Mouse (Mus musculus) testis, postnatal 10 days (tissue): Measurements from ENCODE around the gene Ess2.
"Not testable (repeated sequence)": the region's sequence is repeated elsewhere in the genome, so short reads cannot be mapped to it uniquely, and the experiment has no call there.

Source experiments
- DNase-seq: peaks from one replicate; pipeline ENCODE4 v3.0.0; 2021; ENCODE audit warnings: low spot score

The Ess2 gene

GRCm38 (mm10) chr16:17911052-17911595, at the start of gene Ess2:
Gene Ess2, minus strand, starts transcription at chr16:17911348.
- peak; percentile 84 for DNase-seq

GRCm38 (mm10) chr16:17956052-17956638, 45.0 kb upstream of the Ess2 start:
- DNase-seq, result not testable (repeated sequence)

GRCm38 (mm10) chr16:17951618-17952017, 40.5 kb upstream of the Ess2 start:
- no peak for DNase-seq

GRCm38 (mm10) chr16:17950068-17950467, 38.9 kb upstream of the Ess2 start:
- DNase-seq, result no peak

- DNase-seq, result no peak
These were observed 38.3 kb upstream of the Ess2 start for GRCm38 (mm10) chr16:17949421-17949877.

GRCm38 (mm10) chr16:17945081-17945831, 34.1 kb upstream of the Ess2 start:
- no peak for DNase-seq

- no peak for DNase-seq
These were observed 32.3 kb upstream of the Ess2 start for GRCm38 (mm10) chr16:17943466-17943865.

- no peak for DNase-seq
These were observed 28.2 kb upstream of the Ess2 start for GRCm38 (mm10) chr16:17939255-17939751.

- DNase-seq, result peak; percentile 80
These were observed 27.7 kb upstream of the Ess2 start for GRCm38 (mm10) chr16:17938821-17939220.

- no peak for DNase-seq
These were observed 27.0 kb upstream of the Ess2 start for GRCm38 (mm10) chr16:17938187-17938586.

GRCm38 (mm10) chr16:17936776-17937175, 25.6 kb upstream of the Ess2 start:
- DNase-seq, result no peak

- no peak for DNase-seq
These were observed 23.3 kb upstream of the Ess2 start for GRCm38 (mm10) chr16:17934445-17934910.

GRCm38 (mm10) chr16:17933594-17934444, 22.7 kb upstream of the Ess2 start:
- DNase-seq, result no peak

- no peak for DNase-seq
These were observed 20.8 kb upstream of the Ess2 start for GRCm38 (mm10) chr16:17931906-17932460.

GRCm38 (mm10) chr16:17929631-17930030, 18.5 kb upstream of the Ess2 start:
- no peak for DNase-seq

- DNase-seq, result no peak
These were observed 18.1 kb upstream of the Ess2 start for GRCm38 (mm10) chr16:17929211-17929610.

GRCm38 (mm10) chr16:17928627-17929104, 17.5 kb upstream of the Ess2 start:
- peak; percentile 85 for DNase-seq

- DNase-seq, result peak; percentile 90
These were observed 17.0 kb upstream of the Ess2 start, which contains the start of gene Slc25a1 for GRCm38 (mm10) chr16:17928087-17928580. Gene Slc25a1, minus strand, starts transcription at chr16:17928219.

GRCm38 (mm10) chr16:17927351-17928082, 16.4 kb upstream of the Ess2 start:
- DNase-seq, result peak; percentile 78

GRCm38 (mm10) chr16:17922163-17922538, 11.0 kb upstream of the Ess2 start:
- peak; percentile 74 for DNase-seq
